Mouse (Mus musculus) hindbrain, postnatal 0 days (tissue): ENCODE measurements around the gene Rac2. TPM values are rescaled to one million over a fixed set of nuclear protein-coding genes. Genes with fewer than 3 reads are reported as not detected.

Experiments used
- ATAC-seq: fragments of 200-750 bp; cut with Nextera tagmentation; 2 replicates; pipeline ENCODE4 v1.8.0; 2017; ENCODE audit warnings: mild to moderate bottlenecking, moderate TSS enrichment, moderate library complexity
- DNase-seq: peaks from one replicate; pipeline ENCODE4 v3.0.0-alpha.2; 2015; ENCODE audit warnings: low spot score
- H3K27ac ChIP-seq: fragments of 300-500 bp; sonication (generic); 2 replicates; pipeline ENCODE4 v1.5.1; 2014; ENCODE audit warnings: mild to moderate bottlenecking
- H3K27me3 ChIP-seq: fragments of 300-500 bp; sonication (generic); 2 replicates; pipeline ENCODE4 v1.6.1; 2014; ENCODE audit warnings: low read length, mixed read lengths; ENCODE audit not compliant: insufficient read depth
- H3K36me3 ChIP-seq: fragments of 300-500 bp; sonication (generic); 2 replicates; pipeline ENCODE4 v1.6.1; 2014; ENCODE audit warnings: low read length, mixed read lengths; ENCODE audit not compliant: insufficient read depth
- H3K4me1 ChIP-seq: fragments of 300-500 bp; sonication (generic); 2 replicates; pipeline ENCODE4 v1.6.1; 2014; ENCODE audit warnings: antibody characterized with exemption, low read length, mixed read lengths; ENCODE audit not compliant: insufficient read depth
- H3K4me2 ChIP-seq: fragments of 300-500 bp; sonication (generic); 2 replicates; pipeline ENCODE4 v1.6.1; 2014; ENCODE audit warnings: low read depth, mild to moderate bottlenecking, low read length, moderate library complexity, mixed read lengths
- H3K4me3 ChIP-seq: fragments of 300-500 bp; sonication (generic); 2 replicates; pipeline ENCODE4 v1.5.1; 2014; ENCODE audit warnings: low read length
- H3K9ac ChIP-seq: fragments of 300-500 bp; sonication (generic); replicated peaks from 2 replicates; pipeline ENCODE4 v1.6.1; 2014; ENCODE audit warnings: mild to moderate bottlenecking, low read length, moderate library complexity, mixed read lengths
- H3K9me3 ChIP-seq: fragments of 300-500 bp; sonication (generic); 2 replicates; pipeline ENCODE4 v1.6.1; 2016; ENCODE audit warnings: low read length, mixed read lengths
- CTCF ChIP-seq: IDR thresholded peaks from 2 replicates; pipeline ENCODE4 v1.5.1; 2016; ENCODE audit warnings: antibody characterized with exemption, control low read depth, low read depth
- WGBS: fragments of 180-500 bp; shearing (Covaris S2); extraction: QIAGEN DNeasy Blood & Tissue Kit; methylation state at CpG from one replicate; pipeline ENCODE4 v1.1.7; 2014; 5-methylcytosine and 5-hydroxymethylcytosine counted together
- polyA plus RNA-seq: library from polyadenylated mRNA; unstranded; fragments of >200 nt; fragmentation: Nextera tagmentation; extraction: Ambion mirVana; gene quantifications from 2 replicates; pipeline ENCODE4 v1.2.1, GENCODE M21; 2015
- total RNA-seq: library from RNA; depleted of rRNA; stranded (reverse); fragments of >200 nt; gene quantifications from 2 replicates; pipeline ENCODE4 v1.2.3, GENCODE M21; 2014

The Rac2 gene
- total and polyA plus RNA-seq, 2 experiments from 2014 or later, result 3.4 to 6.8 TPM

GRCm38 (mm10) chr15:78589936-78590335, 17.4 kb upstream of the Rac2 start:
- Histone ChIP-seq H3K9me3 (no peaks in the 10 kb centered on the region), H3K36me3 (no peaks in the 10 kb centered on the region), H3K9ac (no peak overlapping the region), H3K4me1 (no peaks in the 10 kb centered on the region), H3K27me3 (no peaks in the 10 kb centered on the region), H3K4me2 (no peak overlapping the region), H3K4me3 (no peak overlapping the region), H3K27ac (no peak overlapping the region)
- TF ChIP-seq CTCF, result no peak
- no peak for DNase-seq
- ATAC-seq, result no peak
- WGBS, result 70% methylated on average over 6 of the region's 6 CpGs

GRCm38 (mm10) chr15:78588900-78589299, 16.3 kb upstream of the Rac2 start:
- no peaks in the 10 kb centered on the region for H3K27me3 ChIP-seq
- ATAC-seq, result no peak
- H3K9me3 ChIP-seq, result no peaks in the 10 kb centered on the region
- 93% methylated on average over 4 of the region's 4 CpGs for WGBS
- H3K27ac ChIP-seq, result no peak overlapping the region
- H3K4me2 ChIP-seq, result no peak overlapping the region
- no peak for TF ChIP-seq CTCF
- H3K4me1 ChIP-seq, result no peaks in the 10 kb centered on the region
- no peak overlapping the region for H3K9ac ChIP-seq
- no peak overlapping the region for H3K4me3 ChIP-seq
- no peak for DNase-seq
- no peaks in the 10 kb centered on the region for H3K36me3 ChIP-seq

DNA sequence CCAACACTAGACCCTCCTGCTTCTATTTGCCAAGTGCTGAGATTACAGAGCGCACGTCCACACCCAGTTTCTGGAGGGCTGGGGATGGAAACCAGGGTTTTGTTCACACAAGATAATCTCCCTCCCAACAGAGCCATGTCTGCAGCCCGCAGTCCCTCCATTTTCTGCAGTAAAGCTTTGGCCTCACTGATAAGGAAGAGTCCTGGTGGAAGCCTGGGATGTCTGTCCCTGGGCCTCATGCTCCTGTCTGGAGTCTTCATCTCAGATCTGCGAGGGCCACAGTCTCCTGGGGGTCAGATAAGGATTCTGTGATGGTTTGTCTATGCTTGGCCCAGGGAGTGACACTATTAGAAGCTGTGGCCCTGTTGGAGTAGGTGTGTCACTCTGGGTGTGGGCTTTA, 15.5 kb upstream of the Rac2 start:
- H3K27me3 ChIP-seq, result no peaks in the 10 kb centered on the region
- no peaks in the 10 kb centered on the region for H3K36me3 ChIP-seq
- no peak for TF ChIP-seq CTCF
- no peak overlapping the region for H3K4me3 ChIP-seq
- WGBS, result 88% methylated on average over 4 of the region's 4 CpGs
- H3K9ac ChIP-seq, result no peak overlapping the region
- no peaks in the 10 kb centered on the region for H3K9me3 ChIP-seq
- DNase-seq, result no peak
- no peaks in the 10 kb centered on the region for H3K4me1 ChIP-seq
- peak overlapping the region; percentile 41; the same call in 1 of the 2 replicates for H3K27ac ChIP-seq
- H3K4me2 ChIP-seq, result no peak overlapping the region
- ATAC-seq, result no peak

DNA sequence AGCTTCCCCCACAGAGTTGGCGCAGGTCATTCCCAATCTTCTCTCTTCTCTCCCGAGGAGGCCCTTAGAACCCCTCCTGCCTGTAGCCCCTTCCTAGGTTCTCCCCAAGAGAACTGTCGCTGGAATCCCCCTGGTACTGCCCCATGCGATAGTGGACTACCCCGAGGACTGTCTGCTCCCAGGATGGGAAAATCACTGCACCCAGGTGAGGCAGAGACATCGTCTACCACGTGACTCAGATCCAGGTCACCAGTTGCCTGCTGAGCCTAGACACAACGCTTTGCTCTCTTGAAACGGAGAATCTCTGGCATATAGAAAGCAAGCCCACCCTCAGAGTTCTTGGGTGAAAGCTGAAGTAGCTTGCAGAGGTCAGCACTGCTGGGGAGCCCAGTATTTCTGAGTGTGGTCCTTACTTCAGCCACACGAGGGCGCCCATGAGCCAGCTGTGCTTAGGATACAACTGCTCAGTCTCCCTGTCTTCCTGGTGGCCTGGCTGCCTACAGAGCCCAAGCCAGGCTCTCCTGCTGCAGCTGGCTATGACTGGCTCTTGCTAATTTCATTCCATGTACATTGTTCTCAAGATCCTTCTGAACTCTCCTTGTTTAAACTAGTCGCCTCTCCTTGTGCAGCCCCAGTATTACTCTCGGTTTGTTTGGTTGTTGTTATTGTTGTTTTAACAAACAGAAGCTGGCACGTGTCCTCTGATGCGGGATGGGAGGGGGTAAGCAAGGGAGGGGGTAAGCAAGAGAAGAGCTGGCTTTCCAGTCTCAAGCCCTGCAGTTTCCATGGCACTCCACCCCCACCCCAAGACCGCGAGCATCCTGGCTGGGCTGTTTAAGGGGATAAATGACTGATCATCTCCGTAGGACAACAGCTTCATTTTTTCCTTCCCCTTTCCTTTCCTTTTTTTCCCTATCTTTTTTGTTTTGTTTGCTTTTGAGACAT, 14.7 kb upstream of the Rac2 start:
- no peaks in the 10 kb centered on the region for H3K36me3 ChIP-seq
- peak; percentile 93 for ATAC-seq
- no peak overlapping the region for H3K4me3 ChIP-seq
- WGBS, result 42% methylated on average over 18 of the region's 18 CpGs
- H3K4me1 ChIP-seq, result no peaks in the 10 kb centered on the region
- H3K27ac ChIP-seq, result peak overlapping the region; percentile 41; the same call in 1 of the 2 replicates
- DNase-seq, result peak; percentile 92
- no peaks in the 10 kb centered on the region for H3K9me3 ChIP-seq
- TF ChIP-seq CTCF, result peak; percentile 98
- 0 out of 2 replicates have a peak overlapping the region, but pooled peaks have one; percentile 9 for H3K9ac ChIP-seq
- no peak overlapping the region for H3K4me2 ChIP-seq
- H3K27me3 ChIP-seq, result no peaks in the 10 kb centered on the region

DNA sequence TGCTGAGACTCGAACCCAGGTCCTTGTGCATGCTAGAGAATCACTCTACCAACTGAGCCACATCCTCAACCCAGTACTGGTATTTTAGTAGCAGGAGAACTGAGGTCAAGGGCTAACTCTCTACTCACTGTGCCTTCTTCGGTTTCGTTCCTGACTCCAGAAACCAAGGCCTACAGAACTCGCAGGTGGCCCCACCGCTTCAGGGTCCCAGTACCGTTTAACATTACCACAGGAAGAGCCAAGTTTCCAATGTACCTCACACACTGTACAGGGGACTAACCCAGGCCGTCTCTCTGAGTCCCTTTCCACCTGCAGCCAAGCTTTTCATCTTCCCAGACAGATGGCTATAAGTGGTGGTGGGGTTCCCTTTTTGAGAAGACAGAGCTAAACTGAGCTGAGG, 12.8 kb upstream of the Rac2 start:
- peaks cover 7% of the 10 kb centered on the region; the same call in 1 of the 2 replicates for H3K4me1 ChIP-seq
- 92% methylated on average over 7 of the region's 7 CpGs for WGBS
- ATAC-seq, result no peak

DNA sequence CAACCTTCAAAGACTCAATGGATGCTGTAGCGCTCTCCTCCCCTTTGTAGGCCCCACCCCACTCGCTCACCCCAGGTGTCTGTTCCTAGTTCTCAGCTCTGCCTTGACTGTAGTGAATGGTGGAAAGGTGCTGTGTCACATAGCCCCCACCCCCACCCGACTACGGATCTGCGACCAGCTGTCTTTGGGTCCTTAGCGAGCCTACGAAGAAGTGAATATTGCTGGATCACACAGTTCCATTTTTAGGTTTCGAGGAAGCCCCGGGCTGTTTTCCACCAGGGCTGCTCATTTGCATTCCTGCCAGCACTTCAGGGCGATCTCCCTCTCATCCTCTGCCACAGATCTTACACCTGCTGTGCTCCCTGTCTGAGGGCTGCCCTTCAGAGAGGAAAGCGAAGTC, 10.8 kb upstream of the Rac2 start:
- H3K4me3 ChIP-seq, result no peak overlapping the region
- H3K27ac ChIP-seq, result no peak overlapping the region
- 20% methylated on average over 11 of the region's 11 CpGs for WGBS

More for the DNA sequence above, 12.8 kb upstream of the Rac2 start:
- Histone ChIP-seq H3K27ac (no peak overlapping the region), H3K4me2 (no peak overlapping the region), H3K36me3 (no peaks in the 10 kb centered on the region), H3K9me3 (no peaks in the 10 kb centered on the region), H3K27me3 (no peaks in the 10 kb centered on the region), H3K9ac (no peak overlapping the region), H3K4me3 (no peak overlapping the region)
- no peak for DNase-seq
- TF ChIP-seq CTCF, result no peak

More for the DNA sequence above, 10.8 kb upstream of the Rac2 start:
- Histone ChIP-seq H3K4me2 (no peak overlapping the region), H3K9ac (no peak overlapping the region), H3K9me3 (no peaks in the 10 kb centered on the region), H3K27me3 (no peaks in the 10 kb centered on the region), H3K4me1 (peaks cover 12% of the 10 kb centered on the region; the same call in 1 of the 2 replicates), H3K36me3 (no peaks in the 10 kb centered on the region)
- DNase-seq, result no peak
- no peak for ATAC-seq
- TF ChIP-seq CTCF, result no peak
